Mouse (Mus musculus) regulatory T cell (primary cell): Measurements from ENCODE around the gene Psmb9.

ENCODE experiments used
- in situ Hi-C: fragments of 300-600 bp; cut with MboI, MseI; formaldehyde crosslinking; loops from one replicate; pipeline ENCODE4 v1.15.1; 2025; ENCODE audit warnings: high pct_unique_total_duplicates

The Psmb9 gene

DNA sequence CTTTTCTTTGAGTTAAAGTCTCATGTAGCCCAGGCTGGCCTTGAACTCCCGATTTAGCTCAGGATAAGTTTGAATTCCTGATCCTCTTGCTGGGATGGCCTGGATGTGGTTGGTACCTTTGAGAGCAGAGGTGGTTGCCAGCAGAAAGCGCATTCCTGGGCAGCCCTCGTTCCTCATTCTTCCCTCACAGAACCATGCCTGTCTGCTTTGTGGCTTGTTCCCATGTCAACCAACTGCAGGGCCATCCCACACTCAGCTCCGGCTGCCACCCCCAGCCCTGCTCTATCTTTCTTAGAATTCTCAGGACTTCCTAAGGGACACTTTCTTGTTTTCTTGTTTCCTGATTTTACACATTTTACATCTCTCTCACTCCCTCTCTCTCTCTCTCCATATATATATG, 46.1 kb downstream of the Psmb9 start:
- in situ Hi-C loops: no loop called here

- in situ Hi-C loops: no loop called here
Observed at GRCm38 (mm10) chr17:34140240-34140639, 47.3 kb downstream of the Psmb9 start.

GRCm38 (mm10) chr17:34139416-34139815, 48.1 kb downstream of the Psmb9 start:
- in situ Hi-C loops: no loop called here

GRCm38 (mm10) chr17:34138655-34139054, 48.9 kb downstream of the Psmb9 start:
- in situ Hi-C loops: no loop called here

- in situ Hi-C loops: no loop called here
Observed at GRCm38 (mm10) chr17:34137601-34138000, 50.0 kb downstream of the Psmb9 start.

DNA sequence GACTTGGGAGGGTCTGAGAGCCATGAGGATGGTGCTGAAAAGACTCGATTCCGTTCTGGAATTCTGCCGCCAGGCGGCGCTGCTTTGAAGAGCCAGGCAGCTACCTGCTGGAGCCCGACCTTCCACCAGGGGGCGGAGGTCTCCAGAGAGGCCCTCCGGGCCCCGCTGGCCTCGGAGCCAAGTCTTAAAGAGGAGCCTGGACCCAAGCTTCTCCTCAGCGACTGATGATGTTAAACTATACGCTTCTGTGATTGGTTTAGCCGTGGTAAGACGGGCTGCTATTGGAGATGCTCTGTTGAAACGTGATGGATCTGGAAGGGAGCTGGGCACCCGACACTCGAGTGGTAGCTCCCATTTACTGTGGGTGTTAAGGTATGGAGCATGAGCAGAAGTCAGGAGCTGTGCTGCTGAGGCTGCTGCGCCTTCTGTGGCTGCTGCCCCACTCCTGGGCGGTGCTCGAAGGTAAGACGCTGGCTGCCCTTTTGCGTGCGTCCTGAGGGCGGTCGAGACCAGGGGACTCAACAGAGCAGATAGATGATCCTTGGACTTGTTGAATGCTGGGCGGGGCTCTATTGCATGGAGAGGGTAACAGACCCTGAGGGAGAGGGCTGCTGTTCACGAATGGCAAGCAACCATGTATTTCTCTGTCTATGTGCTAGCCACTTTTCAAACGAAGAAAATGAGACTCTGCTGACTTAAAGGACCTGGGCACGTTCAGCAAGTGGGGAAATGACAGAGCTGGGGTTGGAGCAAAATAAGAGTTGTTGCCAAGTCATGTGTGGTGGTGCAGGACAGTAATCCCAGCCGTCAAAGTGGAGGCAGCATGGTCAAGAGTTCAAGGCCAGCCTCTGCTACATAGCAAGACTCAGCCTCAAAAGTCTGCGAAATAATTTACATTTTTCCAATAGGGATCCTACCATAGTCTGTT, 52.0 kb downstream of the Psmb9 start:
- in situ Hi-C loops: no loop called here

- in situ Hi-C loops: loop anchor here (5.0 kb wide), 1 partner anchor 33 kb away; no protein-coding TSS in a partner anchor
Observed at GRCm38 (mm10) chr17:34134451-34134850, 53.1 kb downstream of the Psmb9 start.

- in situ Hi-C loops: loop anchor here (5.0 kb wide), 1 partner anchor 34 kb away; no protein-coding TSS in a partner anchor
Observed at GRCm38 (mm10) chr17:34133289-34133688, 54.3 kb downstream of the Psmb9 start.
